ENCODE assay signal across 25 mouse cellular contexts in genomic region chr6:18815606-18816005, GRCm38 (mm10). TPM values are rescaled to one million over a fixed set of nuclear protein-coding genes. Genes with fewer than 3 reads are reported as not detected.
"Had no signal": no experiment of that assay in that cellular context is flagged by ENCODE, and none has a peak within 500 bp of the region (broad histone marks: within the 10 kb centered on the region; RNA-seq: fewer than 3 reads in every experiment).

No protein-coding gene starts in this region.

- H3K4me2 ChIP-seq: liver, embryonic 13.5 days; liver, embryonic 15.5 days; lung, embryonic 15.5 days; midbrain, embryonic 11.5 days; midbrain, embryonic 13.5 days; midbrain, embryonic 15.5 days; neural tube, embryonic 13.5 days; neural tube, embryonic 15.5 days; stomach, embryonic 15.5 days had no signal

- H3K27ac ChIP-seq: liver, embryonic 13.5 days; liver, embryonic 15.5 days; lung, embryonic 15.5 days; macrophage; midbrain, embryonic 13.5 days; midbrain, embryonic 15.5 days; neural tube, embryonic 13.5 days; neural tube, embryonic 15.5 days; stomach, embryonic 15.5 days; stomach, postnatal 0 days had no signal

- H3K9ac ChIP-seq: liver, embryonic 13.5 days; liver, embryonic 15.5 days; liver, postnatal 0 days; lung, embryonic 15.5 days; midbrain, embryonic 13.5 days; midbrain, embryonic 15.5 days; neural tube, embryonic 13.5 days; neural tube, embryonic 15.5 days; stomach, embryonic 15.5 days had no signal

- DNase-seq: liver, embryonic 13.5 days; liver, postnatal 0 days; lung, adult 2 months; lung, postnatal 14 days; lung, postnatal 36 days; right cerebral cortex, adult 18-20 months; right cerebral cortex, postnatal 25 days; thymus, adult 2 months; thymus, postnatal 25 days; thymus, postnatal 4 days had no signal

- H3K9me3 ChIP-seq: liver, embryonic 13.5 days; liver, embryonic 15.5 days; lung, embryonic 15.5 days; midbrain, embryonic 13.5 days; midbrain, embryonic 15.5 days; neural tube, embryonic 13.5 days; neural tube, embryonic 15.5 days; stomach, embryonic 15.5 days had no signal

- H3K4me3 ChIP-seq: liver, embryonic 13.5 days; liver, embryonic 15.5 days; lung, embryonic 15.5 days; midbrain, embryonic 13.5 days; midbrain, embryonic 15.5 days; myocyte; neural tube, embryonic 13.5 days; neural tube, embryonic 15.5 days; stomach, embryonic 15.5 days had no signal

- H3K36me3 ChIP-seq: liver, embryonic 13.5 days; liver, embryonic 15.5 days; lung, embryonic 15.5 days; midbrain, embryonic 13.5 days; midbrain, embryonic 15.5 days; neural tube, embryonic 13.5 days; neural tube, embryonic 15.5 days; stomach, embryonic 15.5 days had no signal

- H3K27me3 ChIP-seq: liver, embryonic 13.5 days; liver, embryonic 15.5 days; lung, embryonic 15.5 days; midbrain, embryonic 13.5 days; midbrain, embryonic 15.5 days; neural tube, embryonic 13.5 days; neural tube, embryonic 15.5 days; stomach, embryonic 15.5 days had no signal

- ATAC-seq: liver, postnatal 0 days; lung, postnatal 0 days; midbrain, embryonic 13.5 days; midbrain, embryonic 15.5 days had no signal

- H3K4me1 ChIP-seq: liver, embryonic 13.5 days; liver, embryonic 15.5 days; lung, embryonic 15.5 days; midbrain, embryonic 13.5 days; midbrain, embryonic 15.5 days; neural tube, embryonic 13.5 days; neural tube, embryonic 15.5 days; stomach, embryonic 15.5 days had no signal

RNA-seq across cellular contexts. Expression of gene Ankrd7, which starts 50.5 kb away (rescaled TPM):
- total RNA-seq: midbrain, postnatal 0 days had no signal
- polyA plus RNA-seq: liver, embryonic 13.5 days; liver, embryonic 15.5 days; liver, postnatal 0 days; lung, adult 2 months; lung, postnatal 0 days; macrophage; midbrain, embryonic 11.5 days; midbrain, embryonic 13.5 days; midbrain, embryonic 15.5 days; myocyte; neural tube, embryonic 13.5 days; neural tube, embryonic 15.5 days; spleen, adult 2 months; stomach, postnatal 0 days; thymus, adult 2 months; urinary bladder, adult 2 months had no signal
